Mouse (Mus musculus) c-Kit-negative CD71-positive TER-119-positive erythroid progenitor cells, embryonic 14.5 days (primary cell): ENCODE measurements around the gene Cdhr3.

Experiments
- DNase-seq: peaks from one replicate; pipeline ENCODE4 v3.0.0-alpha.2; 2013; ENCODE audit warnings: low read depth, low spot score

The Cdhr3 gene

GRCm38 (mm10) chr12:33092775-33093174, at the start of gene Cdhr3:
TSS of gene Cdhr3 (minus strand) at chr12:33092875.
- DNase-seq: no peak

GRCm38 (mm10) chr12:33139083-33139482, 46.4 kb upstream of the Cdhr3 start:
- DNase-seq: no peak

DNA sequence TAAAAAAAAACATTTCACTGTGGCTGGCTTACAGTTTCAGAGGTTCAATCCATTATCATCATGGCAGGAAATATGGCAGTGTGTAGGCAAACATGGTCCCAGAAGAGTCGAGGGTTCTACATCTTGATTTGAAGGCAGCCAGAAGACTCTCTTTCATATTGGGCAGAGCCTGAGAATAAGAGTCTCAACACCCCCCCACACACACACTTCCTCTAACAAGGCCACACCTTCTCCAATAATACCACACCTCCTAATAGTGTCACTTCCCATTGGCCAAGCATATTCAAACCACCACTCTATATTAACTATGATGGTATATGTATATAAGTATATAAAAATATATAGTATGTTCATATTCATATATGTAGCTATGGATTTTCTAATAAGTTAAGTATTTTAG, 45.2 kb upstream of the Cdhr3 start:
- no peak for DNase-seq

DNA sequence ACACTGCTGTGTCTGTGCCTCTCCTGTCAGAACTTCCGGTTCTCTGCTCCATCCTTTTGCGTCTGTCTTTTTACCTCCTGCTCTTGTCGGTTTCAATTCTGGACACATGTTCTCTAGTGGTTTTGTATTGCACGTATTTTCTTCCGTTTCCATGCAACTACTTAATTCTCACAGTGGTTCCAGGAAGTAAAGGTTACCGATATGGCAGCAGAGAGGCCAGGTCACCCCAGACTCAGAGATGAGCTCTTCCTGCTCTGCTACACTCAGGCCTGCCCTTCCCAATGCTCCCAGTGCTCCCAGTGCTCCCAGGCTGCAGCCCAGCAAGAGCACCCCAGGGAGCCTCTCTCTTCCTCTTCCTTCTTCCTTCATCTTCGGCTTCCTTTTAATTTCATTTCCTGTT, 39.1 kb upstream of the Cdhr3 start:
- no peak for DNase-seq

DNA sequence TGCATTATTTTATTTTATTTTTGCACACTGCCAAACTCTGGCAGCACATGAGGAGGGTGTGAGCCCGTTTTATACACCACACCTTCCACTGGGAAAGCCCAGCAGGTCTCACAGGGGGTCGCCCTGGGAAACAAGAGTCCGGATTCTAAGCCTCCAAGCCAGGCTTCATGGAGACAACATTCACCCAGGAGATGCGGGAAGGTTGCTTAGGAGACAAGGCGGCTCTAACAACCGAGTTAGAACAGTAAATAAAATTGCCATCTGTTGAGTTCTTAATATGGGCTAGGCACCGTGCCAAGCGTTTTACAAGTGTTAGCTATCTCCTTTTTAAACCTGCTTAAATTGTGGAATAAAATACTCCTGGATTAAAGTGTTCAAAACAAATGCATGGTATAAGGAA, 37.7 kb upstream of the Cdhr3 start:
- no peak for DNase-seq

DNA sequence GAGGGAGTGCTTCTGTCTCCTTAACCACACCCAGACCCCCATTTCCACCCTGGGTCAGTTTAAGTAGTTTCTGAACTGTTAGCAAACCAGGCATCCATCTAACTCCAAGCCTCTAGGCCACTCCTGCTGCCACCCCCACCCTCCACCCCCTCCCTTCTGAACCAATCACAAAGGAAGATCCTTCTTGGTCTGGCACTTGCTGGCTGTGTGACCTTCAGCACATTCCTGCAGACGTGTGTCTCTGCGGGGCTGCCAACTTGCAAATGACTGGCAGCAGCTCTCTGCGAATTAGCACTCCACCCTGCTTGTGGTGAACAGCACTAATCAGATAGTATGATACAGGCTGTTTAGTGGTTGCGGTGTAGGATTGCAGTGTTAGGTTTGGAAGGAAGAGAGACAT, 36.7 kb upstream of the Cdhr3 start:
- DNase-seq: no peak

DNA sequence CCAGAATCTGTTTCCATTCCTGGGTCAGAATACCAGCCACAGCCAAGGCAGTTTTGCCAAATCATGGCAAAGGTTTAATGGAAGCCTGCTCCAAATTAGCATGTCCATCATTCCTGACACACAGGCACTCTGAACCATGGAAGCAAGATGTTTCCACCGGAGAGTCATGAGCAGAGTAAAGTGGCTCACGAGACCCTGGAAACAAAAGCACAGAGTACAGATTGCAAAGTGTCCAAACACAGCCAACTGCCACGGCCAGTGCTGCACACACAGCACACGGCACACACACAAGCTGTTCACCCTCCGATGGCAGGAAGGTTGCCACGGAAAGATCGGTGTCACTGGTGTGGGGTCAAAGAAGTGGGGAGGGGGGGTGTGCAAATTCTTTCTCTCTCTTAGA, 36.0 kb upstream of the Cdhr3 start:
- no peak for DNase-seq

GRCm38 (mm10) chr12:33128121-33128520, 35.4 kb upstream of the Cdhr3 start:
- no peak for DNase-seq

- no peak for DNase-seq
Observed at GRCm38 (mm10) chr12:33126243-33126642, 33.6 kb upstream of the Cdhr3 start.

GRCm38 (mm10) chr12:33125594-33126227, 33.0 kb upstream of the Cdhr3 start:
- no peak for DNase-seq

DNA sequence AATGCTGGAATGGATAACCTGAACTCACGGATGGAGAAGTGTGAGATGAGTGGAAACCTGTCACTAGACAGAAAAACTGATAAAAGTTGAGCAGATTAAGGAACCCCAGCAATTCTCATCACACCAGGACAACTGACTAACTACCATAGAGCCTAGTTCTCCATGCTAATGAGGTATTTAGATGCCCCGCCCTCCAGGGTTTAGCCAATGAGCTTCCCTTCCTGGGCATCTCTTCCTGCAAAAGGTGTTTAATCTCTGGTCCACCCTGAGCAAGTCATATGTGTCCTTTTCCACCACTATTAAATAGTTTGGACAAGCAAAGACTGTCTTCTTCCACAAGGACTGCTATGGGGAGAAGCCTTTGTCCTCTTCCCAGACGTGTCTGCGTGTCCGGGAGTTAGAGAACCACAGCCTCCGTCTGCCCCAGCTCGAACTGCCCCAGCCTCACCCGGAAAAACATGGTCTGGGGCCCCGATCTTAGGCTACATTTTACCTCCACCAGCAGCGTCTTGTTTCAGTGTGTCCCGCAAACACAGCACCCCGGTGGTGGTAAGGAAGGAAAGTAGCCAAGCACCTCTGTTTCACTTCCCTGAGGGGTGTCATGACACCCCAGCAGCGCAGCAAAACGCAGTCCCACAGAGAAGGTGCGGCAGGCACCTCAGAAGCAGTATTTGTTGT, 26.1 kb upstream of the Cdhr3 start:
- DNase-seq: no peak

- no peak for DNase-seq
Observed at GRCm38 (mm10) chr12:33110894-33111471, 18.3 kb upstream of the Cdhr3 start.

DNA sequence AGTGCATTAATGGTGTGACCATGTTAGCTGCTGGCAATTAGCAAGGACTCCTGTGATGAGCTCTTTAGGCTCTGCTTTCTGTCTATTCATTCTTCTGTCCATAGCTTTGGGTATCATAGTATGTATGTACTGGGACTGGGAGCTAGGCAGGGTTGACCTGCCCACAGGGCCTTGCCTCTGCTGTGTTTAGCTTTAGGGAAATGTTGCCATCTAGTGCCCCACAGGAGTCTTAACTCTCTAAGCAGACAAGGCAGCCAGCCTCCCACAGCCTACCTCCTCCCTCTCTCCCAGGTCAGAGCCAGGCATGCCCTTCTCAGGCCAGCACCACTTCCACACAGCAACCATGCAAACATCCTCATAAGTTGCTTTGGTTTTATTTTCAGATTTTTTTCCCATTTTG, 16.9 kb upstream of the Cdhr3 start:
- no peak for DNase-seq

DNA sequence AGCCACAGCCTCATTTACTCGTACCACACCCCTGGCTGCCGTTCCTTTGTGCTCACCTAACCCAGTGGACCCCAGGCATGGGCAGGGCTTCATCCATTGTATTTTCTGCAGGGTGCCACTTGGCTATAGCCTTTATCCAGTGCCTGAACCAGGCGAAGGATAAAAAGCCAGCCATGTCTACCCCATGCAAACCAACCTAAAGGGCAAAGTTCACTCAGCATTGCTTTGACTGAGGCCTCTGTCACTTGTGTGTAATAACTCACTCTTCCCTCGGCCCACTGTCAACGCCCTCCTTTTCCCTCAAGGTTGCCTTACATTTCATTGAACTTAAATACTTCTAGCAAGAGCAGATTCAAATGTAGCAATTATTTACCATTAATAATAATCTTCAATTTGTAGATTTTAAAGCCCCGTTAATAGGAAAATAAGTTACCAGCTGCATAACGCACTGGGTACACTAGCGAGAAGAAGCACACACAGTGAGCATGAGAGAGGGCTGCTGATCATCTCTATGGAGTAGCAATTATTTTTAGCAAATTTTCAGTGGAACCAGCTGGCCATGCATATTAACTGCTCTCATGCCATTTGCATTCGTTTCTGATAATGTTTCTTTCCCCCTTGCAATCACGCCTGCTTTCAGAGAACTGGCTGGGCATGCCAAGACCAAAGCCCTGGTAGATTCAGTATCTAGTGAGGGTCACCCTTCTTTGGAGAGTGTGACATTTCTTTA, 13.9 kb upstream of the Cdhr3 start:
- DNase-seq: no peak

DNA sequence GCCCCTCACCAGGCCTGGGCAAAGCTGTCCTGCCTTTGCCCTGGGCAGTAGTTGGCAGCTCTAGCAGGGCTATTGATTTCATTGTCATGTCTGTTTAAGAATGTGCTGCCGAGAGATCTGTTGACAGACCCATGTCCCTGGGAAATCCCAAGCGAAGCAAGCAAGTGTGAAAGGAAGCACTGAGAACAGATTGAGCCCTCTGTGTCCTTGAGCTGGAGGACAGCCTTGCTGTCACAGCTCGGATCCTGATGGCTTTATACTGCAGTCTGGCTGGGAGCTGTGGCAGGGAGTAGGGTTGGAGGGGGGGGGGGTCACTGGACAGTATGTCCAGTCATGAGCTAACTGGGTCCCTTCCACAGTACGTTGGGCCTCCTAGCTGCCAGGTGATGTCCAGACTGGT, 13.0 kb upstream of the Cdhr3 start:
- no peak for DNase-seq

- DNase-seq: no peak
Observed at GRCm38 (mm10) chr12:33102342-33103115, 9.9 kb upstream of the Cdhr3 start.

GRCm38 (mm10) chr12:33101627-33102026, 9.0 kb upstream of the Cdhr3 start:
- no peak for DNase-seq

DNA sequence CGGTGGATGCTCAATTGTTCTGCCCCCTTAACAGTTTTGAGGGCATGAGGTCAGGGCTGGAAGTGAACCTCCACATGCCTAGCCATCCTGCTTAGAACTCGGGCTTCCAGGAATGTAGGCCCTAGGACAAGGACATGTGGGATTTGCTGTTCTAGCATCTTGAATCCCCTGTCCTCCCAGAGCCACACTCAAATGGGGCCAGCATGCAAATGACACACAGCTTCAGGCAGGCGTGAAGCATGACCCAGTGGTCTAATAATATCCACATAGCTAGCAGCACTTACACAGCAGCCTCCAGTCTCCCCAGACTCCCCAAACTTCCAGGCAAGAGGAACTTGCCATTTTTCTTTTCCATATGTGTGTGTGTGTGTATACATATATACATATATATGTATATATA, 3.3 kb upstream of the Cdhr3 start:
- no peak for DNase-seq

DNA sequence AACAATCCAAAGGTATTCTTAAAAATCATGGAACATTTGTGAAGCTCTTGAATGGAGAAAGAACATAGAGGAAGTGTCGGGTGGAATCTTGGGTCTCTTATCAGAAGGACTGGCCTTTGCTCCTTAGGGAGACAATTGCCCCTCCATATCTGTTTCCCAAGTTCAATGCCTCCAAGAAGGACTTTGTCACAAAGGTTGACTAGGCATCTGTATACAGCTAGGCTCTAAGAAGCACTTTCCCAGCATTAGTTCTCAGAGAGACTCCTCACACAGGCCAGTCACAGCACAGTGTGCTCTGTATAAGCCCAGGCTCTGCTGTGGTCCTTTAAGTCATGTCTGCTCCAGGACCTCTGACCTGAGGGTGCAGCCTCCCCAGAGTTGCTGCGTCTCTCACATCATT, 479 bp downstream of the Cdhr3 start:
- no peak for DNase-seq

DNA sequence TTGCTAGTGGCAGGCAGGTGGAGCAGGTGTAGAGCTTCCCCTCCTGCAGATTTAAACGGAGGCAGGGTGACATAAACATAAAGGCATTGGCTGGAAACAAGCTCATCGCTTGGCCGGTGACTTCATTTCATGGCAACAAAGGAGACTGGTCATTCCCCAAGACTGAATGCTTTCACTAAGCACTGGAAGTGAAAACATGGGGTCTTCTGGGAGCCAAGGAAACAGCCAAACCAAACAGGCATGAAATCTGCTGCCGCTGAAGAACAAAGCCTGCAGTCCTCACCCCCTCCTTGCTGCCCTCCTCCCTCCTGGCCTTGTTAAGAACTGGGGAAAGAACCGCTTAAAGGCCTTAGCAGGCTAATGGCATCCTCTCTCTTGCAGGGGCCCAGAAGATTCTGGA, 6.5 kb downstream of the Cdhr3 start:
- no peak for DNase-seq

- no peak for DNase-seq
Observed at GRCm38 (mm10) chr12:33084683-33085082, 8.0 kb downstream of the Cdhr3 start.

- no peak for DNase-seq
Observed at GRCm38 (mm10) chr12:33083362-33083761, 9.3 kb downstream of the Cdhr3 start.
